Mouse (Mus musculus): Measurements from ENCODE around the gene Tmem121. TPM values are rescaled to one million over a fixed set of nuclear protein-coding genes. Genes with fewer than 3 reads are reported as not detected.
"Not testable (repeated sequence)": the region's sequence is repeated elsewhere in the genome, so short reads cannot be mapped to it uniquely, and the experiment has no call there.

Tmem121 gene
- polyA plus RNA-seq, 1 experiment from 2014 or later: 21.9 TPM

DNA sequence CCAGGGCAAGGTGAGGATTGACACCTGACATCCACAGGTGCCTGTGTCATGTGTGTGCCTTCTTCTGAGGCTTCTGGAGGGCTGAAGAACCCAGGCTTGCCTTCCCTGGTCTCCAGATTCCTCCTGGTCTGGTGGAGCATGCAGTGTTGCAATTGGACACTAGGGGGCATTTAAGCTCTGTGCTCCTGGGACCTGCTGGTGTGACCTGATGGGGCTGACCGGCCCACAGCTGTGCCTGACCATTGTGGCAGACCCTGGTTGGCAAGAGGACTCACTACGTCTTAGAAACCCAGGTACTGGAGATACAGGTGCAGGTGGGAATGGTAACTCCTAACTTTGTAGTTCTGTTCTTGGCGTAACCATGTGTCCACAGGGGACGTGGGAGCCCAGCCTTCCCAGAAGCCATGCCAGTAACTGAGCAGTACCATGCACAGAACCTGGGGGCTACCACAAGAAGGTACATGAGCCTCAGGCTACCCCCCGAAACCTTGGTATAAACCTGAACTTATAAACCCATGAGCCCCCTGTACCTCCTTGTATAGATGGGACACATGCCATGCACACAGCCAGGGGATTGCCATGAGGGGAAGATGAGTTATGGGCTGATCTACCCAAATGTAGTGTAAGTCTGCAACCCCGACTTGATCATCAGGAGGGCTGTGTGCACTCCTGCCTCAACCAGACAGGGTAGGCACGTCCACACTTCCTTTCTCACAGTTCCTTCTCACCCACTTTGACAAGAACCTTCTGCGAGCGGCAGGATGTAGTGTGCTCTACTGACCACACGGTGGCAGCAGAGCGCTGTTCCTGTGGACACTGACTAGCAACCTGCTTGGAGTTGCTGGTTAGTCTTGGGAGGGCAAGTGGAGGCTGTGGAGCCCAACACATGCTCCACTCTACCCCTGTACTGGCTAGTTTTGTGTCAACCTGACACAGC lies 31.8 kb downstream of the Tmem121 start:
- Histone ChIP-seq H3K9me3 (no peaks in the 10 kb centered on the region), H3K27me3 (0 out of 2 replicates have a peak, but pooled peaks cover 2% of the 10 kb centered on the region), H3K27ac (no peak overlapping the region), H3K4me3 (replicated peaks) (no peak overlapping the region), H3K4me1 (no peaks in the 10 kb centered on the region), H3K9ac (no peak overlapping the region), H3K4me2 (no peak overlapping the region), H3K36me3 (replicated peaks) (no peaks in the 10 kb centered on the region)
- 28% methylated on average over 11 of the region's 11 CpGs for WGBS
- ATAC-seq (ENCODE audit: low FRiP score): peak; percentile 15; the same call in 1 of the 2 replicates

DNA sequence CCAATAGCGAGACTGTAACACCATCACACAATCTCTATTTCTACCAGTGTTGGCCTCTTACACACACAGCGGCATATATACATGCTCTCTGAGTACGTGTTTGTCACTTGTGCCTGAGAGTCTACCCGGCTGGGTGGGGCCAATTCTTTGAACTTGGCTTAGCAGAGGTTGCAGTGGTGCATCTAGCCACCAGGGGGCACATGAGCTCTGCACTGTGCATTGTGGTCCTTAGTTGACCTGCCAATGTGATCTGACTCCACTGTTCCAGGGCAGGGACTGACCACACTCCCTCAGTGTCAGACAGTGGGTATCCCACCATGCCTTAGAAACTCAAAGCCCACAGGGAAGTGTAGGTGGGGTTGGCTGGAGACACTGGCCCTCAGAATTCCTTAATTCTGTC lies 34.1 kb downstream of the Tmem121 start:
- Histone ChIP-seq H3K9me3 (no peaks in the 10 kb centered on the region), H3K36me3 (replicated peaks) (no peaks in the 10 kb centered on the region), H3K27me3 (0 out of 2 replicates have a peak, but pooled peaks cover 2% of the 10 kb centered on the region), H3K4me2 (no peak overlapping the region), H3K27ac (no peak overlapping the region), H3K9ac (no peak overlapping the region), H3K4me3 (replicated peaks) (no peak overlapping the region), H3K4me1 (no peaks in the 10 kb centered on the region)
- ATAC-seq (ENCODE audit: low FRiP score): no peak
- 60% methylated on average over 4 of the region's 4 CpGs for WGBS

DNA sequence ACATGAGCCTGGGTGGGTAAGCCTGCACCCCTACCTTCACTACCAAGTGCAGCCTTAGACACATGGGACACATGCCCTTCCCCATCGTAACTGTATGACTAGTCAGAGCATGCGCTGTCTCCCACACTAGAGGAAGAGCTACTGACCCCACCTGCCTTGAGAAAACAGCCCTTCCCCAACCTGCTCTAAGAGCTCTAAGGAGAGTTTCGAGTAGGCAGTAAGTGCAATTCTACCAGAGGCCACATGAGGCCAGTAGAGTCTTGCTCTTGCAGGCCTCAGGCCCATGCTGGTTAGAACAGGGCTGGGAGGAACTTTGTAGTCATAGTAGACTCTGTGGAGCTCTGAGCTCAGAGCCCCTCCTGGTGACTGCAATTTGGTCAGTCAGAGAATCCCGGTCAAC lies 34.7 kb downstream of the Tmem121 start:
- 52% methylated on average over 4 of the region's 4 CpGs for WGBS
- no peak overlapping the region for H3K27ac ChIP-seq
- H3K4me3 ChIP-seq (replicated peaks): no peak overlapping the region
- no peaks in the 10 kb centered on the region for H3K4me1 ChIP-seq
- no peaks in the 10 kb centered on the region for H3K9me3 ChIP-seq
- peak; percentile 31; the same call in 1 of the 2 replicates for ATAC-seq (ENCODE audit: low FRiP score)
- H3K27me3 ChIP-seq: 0 out of 2 replicates have a peak, but pooled peaks cover 2% of the 10 kb centered on the region
- H3K9ac ChIP-seq: no peak overlapping the region
- no peaks in the 10 kb centered on the region for H3K36me3 ChIP-seq (replicated peaks)
- H3K4me2 ChIP-seq: no peak overlapping the region

DNA sequence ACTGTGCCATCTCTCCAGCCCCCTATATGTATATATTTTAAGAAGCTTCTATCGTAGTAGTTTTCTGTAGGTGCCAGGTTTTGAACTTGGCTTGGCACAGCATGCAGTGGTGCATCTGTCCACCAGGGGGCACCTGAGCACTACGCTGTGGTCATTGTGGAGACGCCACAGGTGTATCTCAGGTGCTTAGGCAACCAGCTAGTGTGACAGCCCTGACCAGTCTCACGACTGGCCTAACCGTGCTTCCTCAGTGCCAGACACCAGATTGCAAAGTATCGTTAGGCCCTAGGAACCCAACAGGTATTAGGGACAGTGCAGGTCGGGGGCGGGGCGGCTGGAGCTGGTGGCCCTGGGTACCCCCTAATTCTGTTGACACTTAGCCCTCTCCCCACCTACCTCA lies 35.6 kb downstream of the Tmem121 start:
- 83% methylated on average over 9 of the region's 9 CpGs for WGBS
- no peaks in the 10 kb centered on the region for H3K36me3 ChIP-seq (replicated peaks)
- no peak overlapping the region for H3K27ac ChIP-seq
- no peaks in the 10 kb centered on the region for H3K4me1 ChIP-seq
- H3K9ac ChIP-seq: no peak overlapping the region
- H3K4me2 ChIP-seq: no peak overlapping the region
- H3K9me3 ChIP-seq: no peaks in the 10 kb centered on the region
- no peak overlapping the region for H3K4me3 ChIP-seq (replicated peaks)
- no peak for ATAC-seq (ENCODE audit: low FRiP score)
- H3K27me3 ChIP-seq: no peaks in the 10 kb centered on the region

DNA sequence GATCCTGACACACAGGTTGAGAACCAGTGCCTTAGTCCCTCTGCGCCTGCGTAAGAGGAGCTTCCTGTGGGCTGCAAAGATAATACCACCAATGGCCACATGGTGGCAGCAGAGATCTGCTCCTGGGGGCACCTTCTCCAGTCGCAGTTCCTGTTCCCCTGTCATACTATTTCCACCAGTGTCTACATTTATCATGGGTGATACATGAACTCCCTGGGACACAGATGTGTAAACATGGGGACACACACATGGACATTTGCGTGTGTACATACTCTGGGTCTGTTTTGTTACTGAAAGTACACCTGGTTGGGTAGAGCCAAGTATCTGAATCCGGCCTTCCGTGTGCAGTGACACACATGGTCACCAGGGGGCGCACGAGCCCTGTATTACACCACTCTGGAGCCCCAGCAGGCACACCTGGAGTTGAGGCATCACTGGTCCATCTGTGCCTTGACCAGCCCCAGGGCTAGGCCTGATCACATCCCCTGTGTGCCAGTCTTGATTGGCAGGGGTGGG lies 36.4 kb downstream of the Tmem121 start:
- ATAC-seq (ENCODE audit: low FRiP score): peak; percentile 48; the same call in 1 of the 2 replicates
- no peak overlapping the region for H3K9ac ChIP-seq
- no peak overlapping the region for H3K27ac ChIP-seq
- H3K27me3 ChIP-seq: no peaks in the 10 kb centered on the region
- no peak overlapping the region for H3K4me2 ChIP-seq
- no peak overlapping the region for H3K4me3 ChIP-seq (replicated peaks)
- no peaks in the 10 kb centered on the region for H3K36me3 ChIP-seq (replicated peaks)
- 12% methylated on average over 8 of the region's 8 CpGs for WGBS
- H3K4me1 ChIP-seq: no peaks in the 10 kb centered on the region
- H3K9me3 ChIP-seq: no peaks in the 10 kb centered on the region

DNA sequence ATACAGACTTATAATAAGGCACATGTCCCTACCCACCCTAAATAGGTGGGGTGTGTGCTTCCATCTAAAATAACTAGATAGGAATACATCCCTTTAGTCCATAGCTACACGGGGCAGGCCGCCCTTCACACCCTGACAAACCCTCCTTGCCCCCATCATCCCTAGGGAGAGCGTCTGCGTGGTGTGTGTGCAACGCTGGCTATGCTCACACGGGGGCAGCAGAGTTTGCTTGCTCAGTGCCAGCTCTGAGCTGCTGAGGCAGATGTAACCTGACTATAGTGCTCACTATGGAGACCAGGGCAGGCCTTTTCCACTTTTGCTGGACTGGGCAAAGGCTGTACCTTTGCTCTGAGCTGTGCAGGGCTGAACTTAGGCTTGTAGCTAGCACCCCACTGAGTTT lies 37.0 kb downstream of the Tmem121 start:
- no peak overlapping the region for H3K27ac ChIP-seq
- ATAC-seq (ENCODE audit: low FRiP score): peak; percentile 30; the same call in 1 of the 2 replicates
- WGBS: 33% methylated on average over 6 of the region's 6 CpGs

DNA sequence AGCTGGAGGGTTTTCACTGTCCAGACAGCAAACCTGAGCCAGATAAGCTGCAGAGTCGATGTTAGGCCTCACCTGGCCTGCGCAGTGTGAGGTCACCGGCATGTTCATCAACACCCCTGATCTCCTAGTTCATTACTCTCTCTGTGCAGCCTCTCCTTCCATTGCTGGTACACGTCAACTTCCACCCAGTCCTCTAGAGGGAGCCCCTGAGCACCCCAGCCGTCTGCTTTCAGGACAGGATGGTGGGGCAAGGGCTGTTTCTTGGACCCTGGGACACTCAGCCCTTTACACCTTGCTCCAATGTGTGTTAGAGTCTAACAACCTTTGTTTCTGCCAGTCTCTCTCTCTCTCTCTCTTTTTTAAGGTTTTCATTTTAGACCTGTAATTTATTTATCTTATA lies 38.5 kb downstream of the Tmem121 start:
- 75% methylated on average over 5 of the region's 5 CpGs for WGBS
- no peaks in the 10 kb centered on the region for H3K36me3 ChIP-seq (replicated peaks)
- no peak for ATAC-seq (ENCODE audit: low FRiP score)
- H3K4me1 ChIP-seq: no peaks in the 10 kb centered on the region
- no peak overlapping the region for H3K4me3 ChIP-seq (replicated peaks)
- H3K9ac ChIP-seq: no peak overlapping the region
- H3K27ac ChIP-seq: no peak overlapping the region
- H3K9me3 ChIP-seq: no peaks in the 10 kb centered on the region
- H3K27me3 ChIP-seq: no peaks in the 10 kb centered on the region
- no peak overlapping the region for H3K4me2 ChIP-seq

More for the DNA sequence above, 37.0 kb downstream of the Tmem121 start:
- Histone ChIP-seq H3K27me3 (no peaks in the 10 kb centered on the region), H3K4me1 (no peaks in the 10 kb centered on the region), H3K4me2 (no peak overlapping the region), H3K9me3 (no peaks in the 10 kb centered on the region), H3K36me3 (replicated peaks) (no peaks in the 10 kb centered on the region), H3K4me3 (replicated peaks) (no peak overlapping the region), H3K9ac (no peak overlapping the region)

DNA sequence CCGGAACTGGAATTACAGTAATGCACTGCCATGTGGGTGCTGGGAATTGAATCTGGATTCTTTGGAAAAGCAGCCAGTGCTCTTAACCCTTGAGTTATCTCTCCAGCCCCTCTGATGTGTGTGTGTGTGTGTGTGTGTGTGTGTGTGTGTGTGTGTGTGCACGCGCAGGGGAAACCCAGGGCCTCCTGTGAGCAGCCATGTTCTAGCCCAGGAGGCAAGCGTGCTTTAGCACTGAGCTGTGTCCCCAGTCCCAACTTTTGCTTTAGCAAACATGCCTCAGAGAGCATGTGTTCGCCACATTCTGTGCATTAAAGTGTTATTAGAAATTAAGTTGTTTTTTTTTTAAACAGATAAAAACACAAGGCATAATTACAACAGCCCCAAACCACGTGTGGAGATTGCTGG lies 39.0 kb downstream of the Tmem121 start:
- Histone ChIP-seq H3K27ac (no peak overlapping the region), H3K27me3 (no peaks in the 10 kb centered on the region), H3K36me3 (replicated peaks) (no peaks in the 10 kb centered on the region), H3K9me3 (no peaks in the 10 kb centered on the region), H3K4me2 (no peak overlapping the region), H3K4me1 (no peaks in the 10 kb centered on the region), H3K4me3 (replicated peaks) (no peak overlapping the region), H3K9ac (no peak overlapping the region)
- WGBS: 90% methylated on average over 6 of the region's 6 CpGs
- no peak for ATAC-seq (ENCODE audit: low FRiP score)

DNA sequence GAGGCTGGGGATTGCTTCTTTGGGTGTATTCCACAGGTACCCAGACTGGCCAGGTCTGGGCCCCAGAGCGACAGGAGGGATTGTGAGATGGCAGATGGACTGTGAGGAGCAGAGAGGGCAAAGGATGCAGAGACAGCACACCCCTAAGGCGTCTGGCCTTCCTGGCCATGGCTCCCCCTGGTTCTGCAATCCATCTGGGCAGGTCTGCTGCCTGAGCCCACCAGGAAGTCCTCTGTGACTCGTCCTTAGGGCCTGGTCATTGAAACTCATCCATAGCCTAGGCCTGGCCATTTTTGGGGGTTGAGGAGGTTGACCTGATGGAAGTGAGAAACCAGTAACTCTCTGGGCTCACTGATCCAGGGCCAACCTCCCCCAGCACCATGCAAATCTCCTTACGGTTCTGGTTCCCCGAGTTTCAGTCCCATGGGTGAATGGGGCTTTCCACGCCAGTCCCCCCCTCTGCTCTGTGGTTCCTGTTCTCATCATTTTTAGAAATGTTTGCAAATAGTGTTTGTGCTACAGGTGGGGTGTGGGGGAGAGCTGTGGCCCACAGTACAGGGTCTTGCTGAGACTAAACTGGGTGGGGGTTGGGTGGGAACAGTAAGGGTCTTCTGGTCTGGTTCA lies 42.4 kb downstream of the Tmem121 start:
- Histone ChIP-seq H3K36me3 (replicated peaks) (no peaks in the 10 kb centered on the region), H3K4me1 (no peaks in the 10 kb centered on the region), H3K27me3 (no peaks in the 10 kb centered on the region), H3K9me3 (no peaks in the 10 kb centered on the region), H3K27ac (no peak overlapping the region), H3K4me2 (no peak overlapping the region), H3K4me3 (replicated peaks) (no peak overlapping the region), H3K9ac (no peak overlapping the region)
- no peak for ATAC-seq (ENCODE audit: low FRiP score)
- WGBS: 67% methylated on average over 6 of the region's 6 CpGs

DNA sequence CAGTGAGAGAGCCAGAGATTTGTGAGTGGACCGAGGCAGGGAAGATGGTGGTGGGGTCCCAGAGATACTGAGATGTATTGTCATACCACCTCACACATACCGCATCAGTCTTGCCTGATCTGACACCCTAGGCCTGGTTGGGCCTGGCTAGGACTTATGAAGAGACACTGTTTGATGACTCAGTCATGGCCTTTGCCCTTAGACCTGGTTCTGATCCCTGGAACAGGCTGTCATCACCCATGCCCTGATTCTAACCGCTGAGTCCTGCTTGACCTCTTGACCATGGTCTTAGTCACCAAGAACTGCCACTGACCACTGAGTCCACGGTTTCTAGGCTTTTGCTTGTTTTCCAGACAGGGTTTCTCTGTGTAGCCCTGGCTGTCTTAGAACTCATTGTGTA lies 45.0 kb downstream of the Tmem121 start:
- Histone ChIP-seq H3K36me3 (replicated peaks) (no peaks in the 10 kb centered on the region), H3K27me3 (no peaks in the 10 kb centered on the region), H3K9me3 (no peaks in the 10 kb centered on the region), H3K4me2 (no peak overlapping the region), H3K4me3 (replicated peaks) (no peak overlapping the region), H3K4me1 (no peaks in the 10 kb centered on the region), H3K27ac (no peak overlapping the region), H3K9ac (no peak overlapping the region)
- 90% methylated on average over 4 of the region's 4 CpGs for WGBS
- no peak for ATAC-seq (ENCODE audit: low FRiP score)

DNA sequence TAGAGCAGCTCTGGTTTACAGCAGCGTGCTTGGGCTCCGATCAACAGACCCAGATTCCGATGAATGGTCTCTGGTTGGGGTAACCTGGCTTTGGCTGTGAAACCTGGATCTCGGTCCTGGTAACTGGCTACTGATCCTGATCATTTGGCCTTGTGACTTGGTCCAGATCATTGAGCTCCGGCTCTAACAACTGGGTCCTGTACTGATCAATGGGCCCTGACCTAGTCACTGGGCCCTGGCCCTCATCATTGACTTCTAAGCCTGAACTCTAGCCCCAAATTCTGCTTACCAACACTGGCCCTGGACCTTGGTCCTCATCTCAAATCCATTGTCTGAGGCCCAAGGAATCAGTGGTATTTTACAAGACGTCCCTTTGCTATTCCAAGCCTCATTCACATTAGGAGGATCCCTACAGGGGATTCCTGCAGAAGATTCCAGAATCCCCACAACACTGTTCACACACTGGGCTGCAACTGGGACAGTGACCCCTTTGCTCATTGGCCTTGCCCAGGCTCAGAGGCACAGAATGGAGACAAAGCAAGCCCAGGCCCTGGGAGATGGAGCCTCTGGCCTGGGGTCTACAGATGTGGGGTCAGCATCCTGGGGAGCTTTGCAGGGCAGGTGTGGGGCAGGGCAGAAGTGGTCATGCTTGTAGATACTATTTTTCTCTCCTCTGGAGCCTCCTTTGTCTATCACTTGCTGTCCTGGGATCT lies 46.0 kb downstream of the Tmem121 start:
- H3K27me3 ChIP-seq; H3K4me2 ChIP-seq; H3K36me3 ChIP-seq (replicated peaks); H3K9me3 ChIP-seq; H3K9ac ChIP-seq; H3K4me3 ChIP-seq (replicated peaks); ATAC-seq (ENCODE audit: low FRiP score); H3K4me1 ChIP-seq; H3K27ac ChIP-seq: not testable (repeated sequence)
- 86% methylated on average over 6 of the region's 6 CpGs for WGBS

DNA sequence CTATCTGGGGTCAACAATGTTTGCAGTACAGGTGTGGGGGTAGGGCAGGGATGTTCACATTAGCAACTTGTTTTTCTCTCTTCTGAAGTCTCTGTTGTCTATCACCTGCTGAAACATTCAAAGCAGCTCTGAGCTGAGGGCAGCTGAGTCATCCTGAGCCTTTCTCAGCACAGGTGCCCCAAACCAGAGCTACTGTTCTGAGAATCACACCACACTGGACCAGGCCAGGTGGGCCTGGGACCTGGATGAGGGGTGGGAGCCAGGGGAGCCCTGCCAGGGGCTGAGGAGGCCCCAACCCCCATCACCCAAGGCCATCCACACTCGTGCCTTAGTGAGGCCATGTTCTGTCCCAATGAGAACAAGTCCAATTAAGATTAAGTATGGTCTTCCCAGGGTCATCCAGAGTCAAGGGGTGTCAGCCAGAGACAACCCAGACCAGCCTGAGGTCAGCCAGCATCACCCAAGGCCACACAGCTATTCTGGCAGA lies 46.6 kb downstream of the Tmem121 start:
- not testable (repeated sequence) for H3K4me3 ChIP-seq (replicated peaks); H3K27ac ChIP-seq; H3K4me1 ChIP-seq; H3K9ac ChIP-seq; H3K4me2 ChIP-seq; H3K9me3 ChIP-seq; H3K27me3 ChIP-seq; ATAC-seq (ENCODE audit: low FRiP score); H3K36me3 ChIP-seq (replicated peaks)
- WGBS: 60% methylated on average over 1 of the region's 1 CpGs

Data from forebrain, embryonic 12.5 days (tissue).